Mouse (Mus musculus): ENCODE measurements around the gene Aacs. TPM values are rescaled to one million over a fixed set of nuclear protein-coding genes. Genes with fewer than 3 reads are reported as not detected.

The Aacs gene
- polyA plus RNA-seq, 1 experiment from 2014 or later = 42.7 TPM

GRCm38 (mm10) chr5:125520930-125521590 is 45.4 kb downstream of the Aacs start:
- Histone ChIP-seq H3K4me1 (ENCODE audit: insufficient read depth) (no peaks in the 10 kb centered on the region), H3K27me3 (ENCODE audit: insufficient read depth, low read length) (no peaks in the 10 kb centered on the region), H3K36me3 (ENCODE audit: insufficient read depth) (peaks cover 13% of the 10 kb centered on the region), H3K9me3 (ENCODE audit: low read depth, low read length) (no peaks in the 10 kb centered on the region), H3K27ac (ENCODE audit: low read depth) (no peak overlapping the region), H3K4me3 (ENCODE audit: low read depth, low read length) (no peak overlapping the region), H3K4me2 (no peak overlapping the region), H3K9ac (no peak overlapping the region)
- no peak for TF ChIP-seq CTCF (IDR thresholded peaks at IDR 0.05; ENCODE audit: low read depth)
- ATAC-seq (ENCODE audit: insufficient read depth) = no peak
- no peak for DNase-seq
- WGBS = 17% methylated on average over 15 of the region's 15 CpGs

- ATAC-seq (ENCODE audit: insufficient read depth) = no peak
- WGBS = 72% methylated on average over 2 of the region's 2 CpGs
- Histone ChIP-seq H3K4me3 (ENCODE audit: low read depth, low read length) (no peak overlapping the region), H3K36me3 (ENCODE audit: insufficient read depth) (no peaks in the 10 kb centered on the region), H3K27me3 (ENCODE audit: insufficient read depth, low read length) (no peaks in the 10 kb centered on the region), H3K4me2 (no peak overlapping the region), H3K9me3 (ENCODE audit: low read depth, low read length) (no peaks in the 10 kb centered on the region), H3K27ac (ENCODE audit: low read depth) (no peak overlapping the region), H3K9ac (no peak overlapping the region), H3K4me1 (ENCODE audit: insufficient read depth) (no peaks in the 10 kb centered on the region)
- no peak for TF ChIP-seq CTCF (IDR thresholded peaks at IDR 0.05; ENCODE audit: low read depth)
- no peak for DNase-seq
Measured at GRCm38 (mm10) chr5:125523361-125523760, 47.7 kb downstream of the Aacs start.

- no peak for ATAC-seq (ENCODE audit: insufficient read depth)
Measured at GRCm38 (mm10) chr5:125525516-125525915, 49.9 kb downstream of the Aacs start.

GRCm38 (mm10) chr5:125526464-125526863 is 50.9 kb downstream of the Aacs start:
- Histone ChIP-seq H3K36me3 (ENCODE audit: insufficient read depth) (no peaks in the 10 kb centered on the region), H3K4me1 (ENCODE audit: insufficient read depth) (no peaks in the 10 kb centered on the region), H3K27ac (ENCODE audit: low read depth) (no peak overlapping the region), H3K27me3 (ENCODE audit: insufficient read depth, low read length) (peaks cover 20% of the 10 kb centered on the region), H3K4me2 (no peak overlapping the region), H3K9ac (no peak overlapping the region), H3K9me3 (ENCODE audit: low read depth, low read length) (no peaks in the 10 kb centered on the region), H3K4me3 (ENCODE audit: low read depth, low read length) (no peak overlapping the region)
- no peak for ATAC-seq (ENCODE audit: insufficient read depth)
- peak; percentile 63 for TF ChIP-seq CTCF (IDR thresholded peaks at IDR 0.05; ENCODE audit: low read depth)
- 75% methylated on average over 4 of the region's 4 CpGs for WGBS
- DNase-seq = peak; percentile 45

More at GRCm38 (mm10) chr5:125525516-125525915, 49.9 kb downstream of the Aacs start:
- H3K27me3 ChIP-seq (ENCODE audit: insufficient read depth, low read length) = peaks cover 13% of the 10 kb centered on the region
- no peaks in the 10 kb centered on the region for H3K36me3 ChIP-seq (ENCODE audit: insufficient read depth)
- no peak overlapping the region for H3K4me3 ChIP-seq (ENCODE audit: low read depth, low read length)
- WGBS = 53% methylated on average over 5 of the region's 5 CpGs
- H3K9ac ChIP-seq = no peak overlapping the region
- no peaks in the 10 kb centered on the region for H3K4me1 ChIP-seq (ENCODE audit: insufficient read depth)
- peak; percentile 39 for TF ChIP-seq CTCF (IDR thresholded peaks at IDR 0.05; ENCODE audit: low read depth)
- no peak overlapping the region for H3K27ac ChIP-seq (ENCODE audit: low read depth)
- H3K9me3 ChIP-seq (ENCODE audit: low read depth, low read length) = no peaks in the 10 kb centered on the region
- no peak overlapping the region for H3K4me2 ChIP-seq
- DNase-seq = no peak

- H3K36me3 ChIP-seq (ENCODE audit: insufficient read depth) = no peaks in the 10 kb centered on the region
- H3K4me2 ChIP-seq = no peak overlapping the region
- H3K9me3 ChIP-seq (ENCODE audit: low read depth, low read length) = no peaks in the 10 kb centered on the region
- H3K4me3 ChIP-seq (ENCODE audit: low read depth, low read length) = no peak overlapping the region
- H3K4me1 ChIP-seq (ENCODE audit: insufficient read depth) = no peaks in the 10 kb centered on the region
- H3K9ac ChIP-seq = no peak overlapping the region
- peak; percentile 80 for DNase-seq
- H3K27ac ChIP-seq (ENCODE audit: low read depth) = no peak overlapping the region
- WGBS = 4% methylated on average over 5 of the region's 5 CpGs
- ATAC-seq (ENCODE audit: insufficient read depth) = no peak
- H3K27me3 ChIP-seq (ENCODE audit: insufficient read depth, low read length) = peaks cover 45% of the 10 kb centered on the region
- peak; percentile 97 for TF ChIP-seq CTCF (IDR thresholded peaks at IDR 0.05; ENCODE audit: low read depth)
Measured at GRCm38 (mm10) chr5:125529109-125529508, 53.5 kb downstream of the Aacs start.

- no peaks in the 10 kb centered on the region for H3K9me3 ChIP-seq (ENCODE audit: low read depth, low read length)
- no peak for TF ChIP-seq CTCF (IDR thresholded peaks at IDR 0.05; ENCODE audit: low read depth)
- peaks cover 67% of the 10 kb centered on the region for H3K27me3 ChIP-seq (ENCODE audit: insufficient read depth, low read length)
- WGBS = 3% methylated on average over 24 of the region's 25 CpGs
- peak within 1 kb of the TSS; percentile 70 for H3K4me2 ChIP-seq
- DNase-seq (peak; percentile 23), ATAC-seq (ENCODE audit: insufficient read depth) (peak; percentile 58)
- no peaks in the 10 kb centered on the region for H3K36me3 ChIP-seq (ENCODE audit: insufficient read depth)
- H3K9ac ChIP-seq = peak within 1 kb of the TSS; percentile 20; the same call in 1 of the 2 replicates
- H3K27ac ChIP-seq (ENCODE audit: low read depth) = no peak within 1 kb of the TSS
- H3K4me1 ChIP-seq (ENCODE audit: insufficient read depth) = no peaks in the 10 kb centered on the region
- peak within 1 kb of the TSS; percentile 43 for H3K4me3 ChIP-seq (ENCODE audit: low read depth, low read length)
Measured at GRCm38 (mm10) chr5:125531634-125532033, 56.0 kb downstream of the Aacs start, which contains the start of gene Tmem132b. Tmem132b (plus strand) TSS chr5:125531774.

- peak overlapping the region; percentile 20; the same call in 1 of the 2 replicates for H3K9ac ChIP-seq
- no peaks in the 10 kb centered on the region for H3K4me1 ChIP-seq (ENCODE audit: insufficient read depth)
- peak overlapping the region; percentile 43 for H3K4me3 ChIP-seq (ENCODE audit: low read depth, low read length)
- no peak overlapping the region for H3K27ac ChIP-seq (ENCODE audit: low read depth)
- no peak for TF ChIP-seq CTCF (IDR thresholded peaks at IDR 0.05; ENCODE audit: low read depth)
- H3K36me3 ChIP-seq (ENCODE audit: insufficient read depth) = no peaks in the 10 kb centered on the region
- peak; percentile 78 for DNase-seq
- peak overlapping the region; percentile 70 for H3K4me2 ChIP-seq
- H3K9me3 ChIP-seq (ENCODE audit: low read depth, low read length) = no peaks in the 10 kb centered on the region
- H3K27me3 ChIP-seq (ENCODE audit: insufficient read depth, low read length) = peaks cover 68% of the 10 kb centered on the region
- 0% methylated on average over 12 of the region's 30 CpGs for WGBS
- ATAC-seq (ENCODE audit: insufficient read depth) = peak; percentile 74
Measured at GRCm38 (mm10) chr5:125532191-125532544, 56.6 kb downstream of the Aacs start.

Measured in lung, embryonic 14.5 days (tissue).